Mouse (Mus musculus): ENCODE measurements around the gene Mafg. TPM values are rescaled to one million over a fixed set of nuclear protein-coding genes. Genes with fewer than 3 reads are reported as not detected.

Gene Mafg
- total and polyA plus RNA-seq, 3 experiments, result 32.8 to 45.2 (median 35.7) TPM

GRCm38 (mm10) chr11:120641869-120642268 is 8.5 kb upstream of the Mafg start:
- no peak overlapping the region for H3K9ac ChIP-seq (ENCODE audit: low read depth, low read length)

DNA sequence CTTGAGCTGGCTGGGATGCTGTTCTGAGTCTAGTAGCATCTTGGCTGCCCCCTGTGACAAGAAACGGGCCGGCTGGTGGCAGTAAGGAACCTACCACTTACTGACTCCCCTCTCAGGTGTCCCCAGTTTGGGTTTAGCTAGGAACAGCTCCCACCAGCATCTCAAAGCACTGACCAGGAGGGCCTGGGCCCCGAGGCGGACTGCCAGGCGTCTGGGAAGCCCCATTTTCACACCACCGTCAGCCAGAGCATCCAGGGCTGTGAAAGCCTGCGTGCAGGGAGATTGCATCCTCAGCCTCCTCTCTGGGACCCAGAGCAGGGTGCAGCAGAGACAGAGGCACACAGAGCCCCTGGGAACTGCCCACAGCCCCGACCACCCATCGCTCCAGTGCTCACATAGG is 7.9 kb upstream of the Mafg start:
- Histone ChIP-seq H3K79me2 (replicated peaks; ENCODE audit: control insufficient read depth, insufficient read depth, low read length) (no peaks in the 10 kb centered on the region), H3K27ac (no peak overlapping the region), H3K4me3 (no peak overlapping the region), H3K27me3 (ENCODE audit: control insufficient read depth, insufficient read depth, low read length) (no peaks in the 10 kb centered on the region), H3K4me1 (ENCODE audit: control insufficient read depth, insufficient read depth, low read length) (peaks cover 2% of the 10 kb centered on the region; the same call in 1 of the 2 replicates), H3K36me3 (ENCODE audit: control insufficient read depth, insufficient read depth, low read length) (no peaks in the 10 kb centered on the region), H3K9ac (ENCODE audit: low read depth, low read length) (no peak overlapping the region)
- no peak for TF ChIP-seq EP300 (IDR thresholded peaks at IDR 0.05; ENCODE audit: insufficient read depth, low read depth, low read length)
- no peak for TF ChIP-seq CTCF (IDR thresholded peaks at IDR 0.05)
- intact Hi-C loops (cut with DNase I), result no loop called here
- 74% methylated on average over 9 of the region's 9 CpGs for WGBS
- DNase-seq, result no peak

More at GRCm38 (mm10) chr11:120641869-120642268, 8.5 kb upstream of the Mafg start:
- Histone ChIP-seq H3K4me3 (no peak overlapping the region), H3K4me1 (ENCODE audit: control insufficient read depth, insufficient read depth, low read length) (peaks cover 2% of the 10 kb centered on the region; the same call in 1 of the 2 replicates), H3K27me3 (ENCODE audit: control insufficient read depth, insufficient read depth, low read length) (no peaks in the 10 kb centered on the region), H3K79me2 (replicated peaks; ENCODE audit: control insufficient read depth, insufficient read depth, low read length) (no peaks in the 10 kb centered on the region), H3K27ac (no peak overlapping the region), H3K36me3 (ENCODE audit: control insufficient read depth, insufficient read depth, low read length) (no peaks in the 10 kb centered on the region)
- intact Hi-C loops (cut with DNase I), result no loop called here
- TF ChIP-seq CTCF (IDR thresholded peaks at IDR 0.05) (no peak), EP300 (IDR thresholded peaks at IDR 0.05; ENCODE audit: insufficient read depth, low read depth, low read length) (no peak), POLR2A (IDR thresholded peaks at IDR 0.05; ENCODE audit: insufficient read depth, low read depth, low read length) (no peak)
- DNase-seq, result no peak
- WGBS, result 89% methylated on average over 8 of the region's 8 CpGs

- H3K27me3 ChIP-seq (ENCODE audit: control insufficient read depth, insufficient read depth, low read length), result no peaks in the 10 kb centered on the region
- no peak overlapping the region for H3K9ac ChIP-seq (ENCODE audit: low read depth, low read length)
- peaks cover 18% of the 10 kb centered on the region for H3K4me1 ChIP-seq (ENCODE audit: control insufficient read depth, insufficient read depth, low read length)
- H3K27ac ChIP-seq, result no peak overlapping the region
- intact Hi-C loops (cut with DNase I), result loop anchor here (5.0 kb wide), 1 partner anchor 37 kb away; the partner anchor contains the start of gene Aspscr1
- no peak overlapping the region for H3K4me3 ChIP-seq
- TF ChIP-seq CTCF (IDR thresholded peaks at IDR 0.05) (no peak), EP300 (IDR thresholded peaks at IDR 0.05; ENCODE audit: insufficient read depth, low read depth, low read length) (no peak), POLR2A (IDR thresholded peaks at IDR 0.05; ENCODE audit: insufficient read depth, low read depth, low read length) (no peak)
- no peak for DNase-seq
- no peaks in the 10 kb centered on the region for H3K36me3 ChIP-seq (ENCODE audit: control insufficient read depth, insufficient read depth, low read length)
- WGBS, result 81% methylated on average over 5 of the region's 5 CpGs
- H3K79me2 ChIP-seq (replicated peaks; ENCODE audit: control insufficient read depth, insufficient read depth, low read length), result no peaks in the 10 kb centered on the region
Measured at GRCm38 (mm10) chr11:120634810-120635209, 1.4 kb upstream of the Mafg start.

DNA sequence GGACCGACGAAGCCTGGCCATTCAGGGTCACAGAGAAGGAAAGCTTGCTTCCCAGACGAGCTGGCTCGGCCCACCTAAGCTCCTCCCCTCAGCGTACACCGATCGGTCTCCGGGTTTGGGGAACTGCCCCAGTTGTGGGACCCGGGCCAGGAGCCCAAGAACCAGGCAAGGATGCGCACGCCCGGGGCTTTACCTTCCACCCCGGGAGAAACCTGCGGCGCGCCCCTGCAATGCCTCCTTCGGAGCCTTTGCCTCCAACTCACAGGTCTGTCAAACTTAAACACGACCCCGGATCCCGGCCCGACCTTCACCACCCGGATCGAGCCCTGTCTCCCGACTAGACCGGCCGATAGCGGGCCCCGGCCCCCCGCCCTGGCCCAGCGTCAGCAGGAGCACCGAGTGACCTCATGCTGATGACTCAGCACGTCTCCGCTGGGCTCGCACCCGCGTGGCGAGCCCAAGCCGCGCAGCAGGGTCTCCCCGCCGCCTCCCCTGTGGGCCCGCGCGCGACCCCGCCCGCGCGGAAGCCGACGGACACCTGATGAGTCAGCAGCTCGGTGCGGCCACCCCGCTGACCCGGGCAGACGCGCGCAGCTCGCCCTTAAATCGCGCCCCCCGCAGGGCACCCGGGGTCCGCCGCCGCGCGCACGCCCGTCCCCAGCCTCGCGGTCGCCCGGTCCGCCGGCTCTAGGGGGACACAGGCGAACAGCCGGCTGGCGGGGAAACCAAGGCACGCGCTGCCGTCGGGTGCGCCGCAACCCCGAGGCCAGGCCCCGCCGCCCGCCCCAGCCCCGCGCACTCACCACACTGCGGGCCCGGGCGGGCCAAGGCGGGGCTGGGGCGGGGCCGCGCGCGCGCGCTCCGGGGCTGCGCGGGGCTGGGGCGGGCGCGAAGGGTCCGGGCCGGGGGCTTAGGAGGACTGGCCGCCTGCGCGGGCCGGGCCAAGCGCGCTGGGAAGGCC is 561 bp downstream of the Mafg start:
- 0 out of 2 replicates have a peak, but pooled peaks cover 2% of the 10 kb centered on the region for H3K79me2 ChIP-seq (replicated peaks; ENCODE audit: control insufficient read depth, insufficient read depth, low read length)
- H3K4me3 ChIP-seq, result peak overlapping the region; percentile 89
- peak overlapping the region; percentile 95 for H3K27ac ChIP-seq
- under 1% methylated on average over 115 of the region's 116 CpGs for WGBS
- H3K9ac ChIP-seq (ENCODE audit: low read depth, low read length), result peak overlapping the region; percentile 85
- no peaks in the 10 kb centered on the region for H3K36me3 ChIP-seq (ENCODE audit: control insufficient read depth, insufficient read depth, low read length)
- H3K27me3 ChIP-seq (ENCODE audit: control insufficient read depth, insufficient read depth, low read length), result no peaks in the 10 kb centered on the region
- intact Hi-C loops (cut with DNase I), result loop anchor here (5.0 kb wide), 1 partner anchor 39 kb away; the partner anchor contains the start of gene Aspscr1
- H3K4me1 ChIP-seq (ENCODE audit: control insufficient read depth, insufficient read depth, low read length), result peaks cover 22% of the 10 kb centered on the region
- DNase-seq, result peak; percentile 81 to 86
- TF ChIP-seq CTCF (IDR thresholded peaks at IDR 0.05) (peak; percentile 30; the same call in 1 of the 2 replicates), EP300 (IDR thresholded peaks at IDR 0.05; ENCODE audit: insufficient read depth, low read depth, low read length) (no peak)

GRCm38 (mm10) chr11:120631726-120632448 is 1.5 kb downstream of the Mafg start:
- intact Hi-C loops (cut with DNase I), result loop anchor here (5.0 kb wide), 1 partner anchor 40 kb away; the partner anchor contains the start of gene Aspscr1
- TF ChIP-seq POLR2A (IDR thresholded peaks at IDR 0.05; ENCODE audit: insufficient read depth, low read depth, low read length) (no peak), CTCF (IDR thresholded peaks at IDR 0.05) (no peak), EP300 (IDR thresholded peaks at IDR 0.05; ENCODE audit: insufficient read depth, low read depth, low read length) (no peak)
- H3K27ac ChIP-seq, result peak overlapping the region; percentile 95
- H3K4me1 ChIP-seq (ENCODE audit: control insufficient read depth, insufficient read depth, low read length), result peaks cover 22% of the 10 kb centered on the region
- no peaks in the 10 kb centered on the region for H3K36me3 ChIP-seq (ENCODE audit: control insufficient read depth, insufficient read depth, low read length)
- WGBS, result 63% methylated on average over 4 of the region's 4 CpGs
- peak in 1 of 2 experiments; percentile 2 for DNase-seq
- peak overlapping the region; percentile 85 for H3K9ac ChIP-seq (ENCODE audit: low read depth, low read length)
- peak overlapping the region; percentile 89 for H3K4me3 ChIP-seq
- H3K79me2 ChIP-seq (replicated peaks; ENCODE audit: control insufficient read depth, insufficient read depth, low read length), result 0 out of 2 replicates have a peak, but pooled peaks cover 2% of the 10 kb centered on the region
- no peaks in the 10 kb centered on the region for H3K27me3 ChIP-seq (ENCODE audit: control insufficient read depth, insufficient read depth, low read length)
